18 mouse cellular contexts compared by ENCODE assay signal in the genomic region with DNA sequence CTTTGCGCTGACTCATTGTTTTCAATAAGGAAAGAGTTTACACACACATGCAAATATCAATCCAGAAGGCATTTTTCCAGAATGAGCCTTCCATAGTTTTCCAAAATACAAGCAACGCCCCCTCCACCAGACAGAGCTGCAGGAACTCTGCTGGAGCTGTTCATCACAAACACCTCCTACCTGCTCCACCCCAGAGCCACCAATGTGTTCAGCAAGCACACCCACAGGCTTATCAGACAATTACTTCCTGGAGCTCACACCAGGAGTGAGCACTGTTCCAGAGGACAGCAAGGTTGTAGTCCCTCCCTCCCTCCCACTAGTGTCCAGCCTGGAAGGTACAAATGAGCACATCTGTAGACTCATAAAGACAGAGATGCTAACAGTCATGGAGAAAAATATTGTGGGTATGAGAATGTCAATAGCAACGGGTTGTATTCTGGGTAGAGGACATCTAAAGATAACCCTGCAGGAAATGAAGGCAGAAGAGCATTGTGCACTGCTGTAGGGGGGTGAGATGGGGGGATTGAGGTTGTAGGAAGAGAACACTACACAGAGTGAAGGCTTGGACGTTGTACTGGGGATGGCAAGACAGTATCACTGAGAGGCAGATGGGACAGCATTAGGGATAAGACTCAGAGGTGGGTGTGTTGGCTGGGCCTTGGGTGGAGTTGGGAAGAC.
DNase-seq lines count a peak whose midpoint lies in the region; ATAC-seq and TF ChIP-seq lines count a peak whose summit lies in the region.
"Had no signal": no experiment of that assay in that cellular context is flagged by ENCODE, and none has a peak within 500 bp of the region (broad histone marks: within the 10 kb centered on the region; RNA-seq: fewer than 3 reads in every experiment).

No protein-coding gene starts in this region.

- no peak overlapping the region for H3K4me3 ChIP-seq in kidney, adult 2 months (ENCODE audit: insufficient read depth, low read depth, low read length)
- no peak overlapping the region for H3K4me3 ChIP-seq in midbrain, embryonic 13.5 days (replicated peaks)
- H3K4me3 ChIP-seq: embryonic facial prominence, embryonic 15.5 days; forebrain, embryonic 12.5 days; hindbrain, embryonic 13.5 days; limb, embryonic 10.5 days; megakaryocyte, embryonic 14.5 days had no signal

- 0 out of 2 replicates have a peak, but pooled peaks have one; percentile 13 for ATAC-seq in frontal cortex, adult (ENCODE audit: low TSS enrichment)
- ATAC-seq in megakaryocyte progenitor cell, adult 5-6 weeks (replicated peaks; ENCODE audit: poor library complexity), result peak; percentile 37; the same call in 1 of the 2 replicates
- no peak for ATAC-seq in midbrain, embryonic 13.5 days
- ATAC-seq: lung, postnatal 0 days had no signal

- TF ChIP-seq CTCF in kidney, adult 2 months (conservative IDR thresholded peaks at IDR 0.05; ENCODE audit: insufficient read depth, insufficient read length, low read depth, low read length), result no peak

- no peak for DNase-seq in frontal cortex, postnatal 36 days (ENCODE audit: low spot score in 2 of 2)
- no peak for DNase-seq in kidney, adult 2 months
- DNase-seq in kidney, adult 9 months, result no peak
- DNase-seq in MN1 (ENCODE audit: low spot score), result peak; percentile 18
- no peak for DNase-seq in kidney, adult 11 months
- DNase-seq: adrenal gland, postnatal 10 days; cerebellum, adult 8-10 months; spleen, adult 18-20 months had no signal

- no peak overlapping the region for H3K9ac ChIP-seq in midbrain, embryonic 13.5 days (replicated peaks)
- H3K9ac ChIP-seq: embryonic facial prominence, embryonic 15.5 days; forebrain, embryonic 12.5 days; hindbrain, embryonic 13.5 days; liver, embryonic 14.5 days had no signal

- 71% methylated on average over 4 of the region's 4 CpGs for WGBS in kidney, adult 2 months
- 88% methylated on average over 4 of the region's 4 CpGs for WGBS in midbrain, embryonic 13.5 days

- TF ChIP-seq POLR2A in kidney, adult 2 months (IDR thresholded peaks at IDR 0.05; ENCODE audit: low read depth, low read length), result no peak

- no peak overlapping the region for H3K4me2 ChIP-seq in midbrain, embryonic 13.5 days (replicated peaks)
- H3K4me2 ChIP-seq: embryonic facial prominence, embryonic 15.5 days; forebrain, embryonic 12.5 days; hindbrain, embryonic 13.5 days had no signal

- no peaks in the 10 kb centered on the region for H3K27me3 ChIP-seq in kidney, adult 2 months (replicated peaks; ENCODE audit: control insufficient read depth, insufficient read depth, low read length)
- no peaks in the 10 kb centered on the region for H3K27me3 ChIP-seq in midbrain, embryonic 13.5 days
- H3K27me3 ChIP-seq: embryonic facial prominence, embryonic 15.5 days; forebrain, embryonic 12.5 days; hindbrain, embryonic 13.5 days had no signal

- no peaks in the 10 kb centered on the region for H3K9me3 ChIP-seq in midbrain, embryonic 13.5 days
- H3K9me3 ChIP-seq: embryonic facial prominence, embryonic 15.5 days; forebrain, embryonic 12.5 days; hindbrain, embryonic 13.5 days; limb, embryonic 10.5 days had no signal

- H3K36me3 ChIP-seq in kidney, adult 2 months (ENCODE audit: control insufficient read depth, insufficient read depth, low read length), result no peaks in the 10 kb centered on the region
- no peaks in the 10 kb centered on the region for H3K36me3 ChIP-seq in midbrain, embryonic 13.5 days
- H3K36me3 ChIP-seq: embryonic facial prominence, embryonic 15.5 days; hindbrain, embryonic 13.5 days; limb, embryonic 10.5 days had no signal

- peaks cover 12% of the 10 kb centered on the region; the same call in 1 of the 2 replicates for H3K4me1 ChIP-seq in kidney, adult 2 months (ENCODE audit: control insufficient read depth, insufficient read depth, low read length)
- H3K4me1 ChIP-seq in midbrain, embryonic 13.5 days (replicated peaks), result no peaks in the 10 kb centered on the region
- H3K4me1 ChIP-seq: embryonic facial prominence, embryonic 15.5 days; forebrain, embryonic 12.5 days; hindbrain, embryonic 13.5 days; limb, embryonic 10.5 days had no signal

- H3K27ac ChIP-seq in kidney, adult 2 months (ENCODE audit: insufficient read depth, low read depth, low read length), result peak overlapping the region; percentile 79
- no peak overlapping the region for H3K27ac ChIP-seq in midbrain, embryonic 13.5 days
- H3K27ac ChIP-seq: embryonic facial prominence, embryonic 15.5 days; forebrain, embryonic 12.5 days; hindbrain, embryonic 13.5 days; limb, embryonic 10.5 days; liver, embryonic 14.5 days had no signal
